Mouse (Mus musculus): ENCODE measurements around the gene Kpna2. TPM values are rescaled to one million over a fixed set of nuclear protein-coding genes. Genes with fewer than 3 reads are reported as not detected.

Kpna2 gene
- 501 and 513 TPM in 2 replicates for polyA plus RNA-seq (2016; fragmentation: Nextera tagmentation; extraction: Ambion mirVana)

GRCm38 (mm10) chr11:106999151-106999948 lies at the start of gene Kpna2:
Kpna2 (minus strand) TSS chr11:106999541.
- peak; percentile 90 for ATAC-seq (ENCODE audit: insufficient number of reproducible peaks, insufficient read depth, low FRiP score, low TSS enrichment, low read depth)
- Histone ChIP-seq H3K4me1 (replicated peaks) (peaks cover 14% of the 10 kb centered on the region), H3K4me3 (replicated peaks) (peak within 1 kb of the TSS; percentile 99), H3K9ac (replicated peaks) (peak within 1 kb of the TSS; percentile 90), H3K27me3 (no peaks in the 10 kb centered on the region), H3K27ac (peak within 1 kb of the TSS; percentile 95), H3K4me2 (peak within 1 kb of the TSS; percentile 66), H3K9me3 (no peaks in the 10 kb centered on the region), H3K36me3 (peaks cover 31% of the 10 kb centered on the region)
- under 1% methylated on average over 60 of the region's 62 CpGs for WGBS

GRCm38 (mm10) chr11:107046766-107047620 lies 47.7 kb upstream of the Kpna2 start:
- WGBS = 93% methylated on average over 15 of the region's 15 CpGs
- H3K27me3 ChIP-seq = no peaks in the 10 kb centered on the region
- no peak overlapping the region for H3K4me2 ChIP-seq
- no peaks in the 10 kb centered on the region for H3K9me3 ChIP-seq
- H3K27ac ChIP-seq = no peak overlapping the region
- ATAC-seq (ENCODE audit: insufficient number of reproducible peaks, insufficient read depth, low FRiP score, low TSS enrichment, low read depth) = no peak
- no peak overlapping the region for H3K4me3 ChIP-seq (replicated peaks)
- no peak overlapping the region for H3K9ac ChIP-seq (replicated peaks)
- H3K4me1 ChIP-seq (replicated peaks) = no peaks in the 10 kb centered on the region
- H3K36me3 ChIP-seq = peaks cover 64% of the 10 kb centered on the region

- Histone ChIP-seq H3K36me3 (peaks cover 68% of the 10 kb centered on the region), H3K27ac (no peak overlapping the region), H3K9me3 (no peaks in the 10 kb centered on the region), H3K9ac (replicated peaks) (no peak overlapping the region), H3K4me2 (no peak overlapping the region), H3K4me1 (replicated peaks) (no peaks in the 10 kb centered on the region), H3K27me3 (no peaks in the 10 kb centered on the region), H3K4me3 (replicated peaks) (no peak overlapping the region)
- WGBS = 93% methylated on average over 4 of the region's 4 CpGs
- no peak for ATAC-seq (ENCODE audit: insufficient number of reproducible peaks, insufficient read depth, low FRiP score, low TSS enrichment, low read depth)
These were observed 46.2 kb upstream of the Kpna2 start for GRCm38 (mm10) chr11:107045546-107045945.

GRCm38 (mm10) chr11:107044321-107044720 lies 45.0 kb upstream of the Kpna2 start:
- Histone ChIP-seq H3K36me3 (peaks cover 80% of the 10 kb centered on the region), H3K9ac (replicated peaks) (no peak overlapping the region), H3K27me3 (no peaks in the 10 kb centered on the region), H3K4me1 (replicated peaks) (no peaks in the 10 kb centered on the region), H3K4me2 (no peak overlapping the region), H3K4me3 (replicated peaks) (no peak overlapping the region), H3K27ac (no peak overlapping the region), H3K9me3 (no peaks in the 10 kb centered on the region)
- WGBS = 63% methylated on average over 5 of the region's 5 CpGs
- ATAC-seq (ENCODE audit: insufficient number of reproducible peaks, insufficient read depth, low FRiP score, low TSS enrichment, low read depth) = no peak

GRCm38 (mm10) chr11:107043361-107043760 lies 44.0 kb upstream of the Kpna2 start:
- Histone ChIP-seq H3K4me2 (no peak overlapping the region), H3K27me3 (no peaks in the 10 kb centered on the region), H3K36me3 (peaks cover 90% of the 10 kb centered on the region), H3K4me1 (replicated peaks) (no peaks in the 10 kb centered on the region), H3K4me3 (replicated peaks) (no peak overlapping the region), H3K9me3 (no peaks in the 10 kb centered on the region), H3K9ac (replicated peaks) (no peak overlapping the region), H3K27ac (no peak overlapping the region)
- ATAC-seq (ENCODE audit: insufficient number of reproducible peaks, insufficient read depth, low FRiP score, low TSS enrichment, low read depth) = no peak
- WGBS = 94% methylated on average over 11 of the region's 11 CpGs

- no peak overlapping the region for H3K27ac ChIP-seq
- H3K36me3 ChIP-seq = peaks cover 95% of the 10 kb centered on the region
- H3K27me3 ChIP-seq = no peaks in the 10 kb centered on the region
- 92% methylated on average over 3 of the region's 3 CpGs for WGBS
- no peaks in the 10 kb centered on the region for H3K4me1 ChIP-seq (replicated peaks)
- no peak overlapping the region for H3K9ac ChIP-seq (replicated peaks)
- no peak for ATAC-seq (ENCODE audit: insufficient number of reproducible peaks, insufficient read depth, low FRiP score, low TSS enrichment, low read depth)
- H3K4me2 ChIP-seq = no peak overlapping the region
- H3K9me3 ChIP-seq = no peaks in the 10 kb centered on the region
- H3K4me3 ChIP-seq (replicated peaks) = no peak overlapping the region
These were observed 42.1 kb upstream of the Kpna2 start for GRCm38 (mm10) chr11:107041396-107041795.

- H3K36me3 ChIP-seq = peaks cover 95% of the 10 kb centered on the region
- no peak overlapping the region for H3K27ac ChIP-seq
- H3K9ac ChIP-seq (replicated peaks) = no peak overlapping the region
- 89% methylated on average over 5 of the region's 5 CpGs for WGBS
- no peak overlapping the region for H3K4me3 ChIP-seq (replicated peaks)
- H3K27me3 ChIP-seq = no peaks in the 10 kb centered on the region
- ATAC-seq (ENCODE audit: insufficient number of reproducible peaks, insufficient read depth, low FRiP score, low TSS enrichment, low read depth) = no peak
- H3K9me3 ChIP-seq = no peaks in the 10 kb centered on the region
- H3K4me1 ChIP-seq (replicated peaks) = no peaks in the 10 kb centered on the region
- no peak overlapping the region for H3K4me2 ChIP-seq
These were observed 40.1 kb upstream of the Kpna2 start for GRCm38 (mm10) chr11:107039417-107039816.

GRCm38 (mm10) chr11:107034085-107034810 lies 34.9 kb upstream of the Kpna2 start:
- H3K9me3 ChIP-seq = no peaks in the 10 kb centered on the region
- no peak overlapping the region for H3K9ac ChIP-seq (replicated peaks)
- H3K4me1 ChIP-seq (replicated peaks) = no peaks in the 10 kb centered on the region
- no peak for ATAC-seq (ENCODE audit: insufficient number of reproducible peaks, insufficient read depth, low FRiP score, low TSS enrichment, low read depth)
- peaks cover 5% of the 10 kb centered on the region; the same call in 1 of the 2 replicates for H3K27me3 ChIP-seq
- H3K4me3 ChIP-seq (replicated peaks) = no peak overlapping the region
- no peak overlapping the region for H3K4me2 ChIP-seq
- peaks cover 46% of the 10 kb centered on the region for H3K36me3 ChIP-seq
- H3K27ac ChIP-seq = no peak overlapping the region
- WGBS = 87% methylated on average over 10 of the region's 10 CpGs

- H3K4me2 ChIP-seq = no peak overlapping the region
- H3K36me3 ChIP-seq = peaks cover 19% of the 10 kb centered on the region; the same call in 1 of the 2 replicates
- WGBS = 53% methylated on average over 7 of the region's 7 CpGs
- H3K4me1 ChIP-seq (replicated peaks) = peaks cover 3% of the 10 kb centered on the region; the same call in 1 of the 2 replicates
- H3K9me3 ChIP-seq = no peaks in the 10 kb centered on the region
- no peak for ATAC-seq (ENCODE audit: insufficient number of reproducible peaks, insufficient read depth, low FRiP score, low TSS enrichment, low read depth)
- H3K9ac ChIP-seq (replicated peaks) = no peak overlapping the region
- no peak overlapping the region for H3K27ac ChIP-seq
- peaks cover 15% of the 10 kb centered on the region for H3K27me3 ChIP-seq
- no peak overlapping the region for H3K4me3 ChIP-seq (replicated peaks)
These were observed 32.3 kb upstream of the Kpna2 start for GRCm38 (mm10) chr11:107031635-107032034.

GRCm38 (mm10) chr11:107029536-107029935 lies 30.2 kb upstream of the Kpna2 start:
- Histone ChIP-seq H3K4me2 (no peak overlapping the region), H3K4me3 (replicated peaks) (no peak overlapping the region), H3K4me1 (replicated peaks) (peaks cover 19% of the 10 kb centered on the region), H3K27me3 (peaks cover 35% of the 10 kb centered on the region), H3K9me3 (no peaks in the 10 kb centered on the region), H3K36me3 (peaks cover 2% of the 10 kb centered on the region; the same call in 1 of the 2 replicates), H3K9ac (replicated peaks) (no peak overlapping the region), H3K27ac (no peak overlapping the region)
- 46% methylated on average over 19 of the region's 19 CpGs for WGBS
- ATAC-seq (ENCODE audit: insufficient number of reproducible peaks, insufficient read depth, low FRiP score, low TSS enrichment, low read depth) = no peak

- H3K9ac ChIP-seq (replicated peaks) = 0 out of 2 replicates have a peak overlapping the region, but pooled peaks have one; percentile 69
- H3K4me3 ChIP-seq (replicated peaks) = peak overlapping the region; percentile 68
- H3K27ac ChIP-seq = no peak overlapping the region
- no peaks in the 10 kb centered on the region for H3K36me3 ChIP-seq
- no peak for ATAC-seq (ENCODE audit: insufficient number of reproducible peaks, insufficient read depth, low FRiP score, low TSS enrichment, low read depth)
- WGBS = 76% methylated on average over 6 of the region's 6 CpGs
- peaks cover 42% of the 10 kb centered on the region for H3K27me3 ChIP-seq
- H3K4me2 ChIP-seq = peak overlapping the region; percentile 92
- peaks cover 25% of the 10 kb centered on the region for H3K4me1 ChIP-seq (replicated peaks)
- H3K9me3 ChIP-seq = no peaks in the 10 kb centered on the region
These were observed 29.4 kb upstream of the Kpna2 start for GRCm38 (mm10) chr11:107028754-107029153.

Data from limb, embryonic 12.5 days (tissue).